Mouse (Mus musculus) cerebellum, adult 2 months (tissue): ENCODE measurements at regions not wholly inside any gene's neighbourhood (a gene's known extent, or its start where the extent isn't known, plus 50 kb on each side); places are given as distances from the start of the nearest gene placed in this dataset.

Source experiments
- DNase-seq, 2 experiments: peaks; one replicate each; pipeline ENCODE4 v3.0.0; 2021
- H3K27ac ChIP-seq: fragments of 200-500 bp; 2 replicates; pipeline ENCODE4 v1.5.1; 2012; ENCODE audit warnings: low read length, control low read depth, inconsistent platforms; ENCODE audit not compliant: insufficient read depth
- H3K27me3 ChIP-seq: fragments of 200-500 bp; 2 replicates; pipeline ENCODE4 v1.6.1; 2012; ENCODE audit warnings: inconsistent platforms, mild to moderate bottlenecking, low read length, moderate library complexity; ENCODE audit not compliant: control insufficient read depth, insufficient read depth
- H3K4me1 ChIP-seq: fragments of 200-500 bp; 2 replicates; pipeline ENCODE4 v1.6.1; 2011; ENCODE audit warnings: low read length; ENCODE audit not compliant: control insufficient read depth, insufficient read depth
- H3K4me3 ChIP-seq: fragments of 200-500 bp; replicated peaks from 2 replicates; pipeline ENCODE3; 2011; ENCODE audit warnings: mild to moderate bottlenecking, low read depth, low read length, control low read depth; ENCODE audit not compliant: insufficient read depth
- CTCF ChIP-seq: fragments of 200-500 bp; IDR thresholded peaks from 2 replicates; pipeline ENCODE4 v1.5.1; 2011; ENCODE audit warnings: low read depth, mild to moderate bottlenecking, control low read depth, low read length, moderate library complexity, borderline replicate concordance; ENCODE audit not compliant: insufficient read depth
- POLR2A ChIP-seq: fragments of 200-500 bp; IDR thresholded peaks from 2 replicates; pipeline ENCODE4 v1.6.1; 2011; ENCODE audit warnings: low read length, control low read depth, borderline replicate concordance; ENCODE audit not compliant: insufficient read depth
- WGBS: fragments of 180-500 bp; shearing (Covaris S2); methylation state at CpG from one replicate; pipeline ENCODE4 v1.1.7; 2018; 5-methylcytosine and 5-hydroxymethylcytosine counted together

DNA sequence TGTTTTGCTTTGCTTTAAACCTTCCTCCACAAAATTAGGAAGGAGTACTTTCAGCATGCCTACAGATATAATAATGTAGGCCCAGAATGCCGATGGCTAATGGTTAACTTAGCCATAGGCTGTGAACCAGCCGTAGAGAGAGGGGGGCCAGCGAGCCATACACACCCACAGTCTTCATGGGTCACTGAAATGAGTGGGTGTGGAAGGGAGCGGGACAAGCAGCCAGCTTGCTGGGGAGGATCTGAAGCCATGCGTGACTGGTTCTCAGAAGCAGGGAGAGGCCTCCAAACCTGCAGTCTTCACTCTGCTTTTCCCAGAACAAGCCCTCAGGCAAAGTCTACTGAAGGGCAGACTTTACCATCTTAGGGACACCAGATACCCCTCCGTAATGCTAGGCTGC is 50.8 kb upstream of the Ptpn13 start:
- TF ChIP-seq POLR2A (no peak), CTCF (no peak)
- WGBS: 79% methylated on average over 6 of the region's 6 CpGs
- DNase-seq: no peak
- H3K27me3 ChIP-seq: no peaks in the 10 kb centered on the region
- no peak overlapping the region for H3K27ac ChIP-seq
- H3K4me3 ChIP-seq: no peak overlapping the region
- H3K4me1 ChIP-seq: no peaks in the 10 kb centered on the region

DNA sequence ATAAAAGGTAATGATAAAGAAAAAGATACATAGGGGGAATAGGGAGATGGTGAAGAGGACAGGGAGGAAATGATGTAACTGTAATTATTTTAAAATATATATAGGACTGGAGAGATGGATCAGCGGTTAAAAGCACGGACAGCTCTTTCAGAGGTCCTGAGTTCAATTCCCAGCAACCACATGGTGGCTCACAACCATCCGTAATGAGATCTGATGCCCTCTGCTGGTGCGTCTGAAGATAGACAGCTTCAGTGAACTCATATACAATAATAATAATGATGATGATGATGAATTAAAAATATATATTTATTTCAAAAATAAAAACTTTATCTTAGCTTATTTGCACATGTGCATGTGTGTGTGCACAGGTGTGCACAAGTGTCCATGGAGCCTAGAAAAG is 51.9 kb upstream of the Ptpn13 start:
- Histone ChIP-seq H3K4me1 (no peaks in the 10 kb centered on the region), H3K4me3 (no peak overlapping the region), H3K27me3 (no peaks in the 10 kb centered on the region), H3K27ac (no peak overlapping the region)
- WGBS: 94% methylated on average over 4 of the region's 4 CpGs
- no peak for TF ChIP-seq POLR2A
- no peak for TF ChIP-seq CTCF
- no peak for DNase-seq

DNA sequence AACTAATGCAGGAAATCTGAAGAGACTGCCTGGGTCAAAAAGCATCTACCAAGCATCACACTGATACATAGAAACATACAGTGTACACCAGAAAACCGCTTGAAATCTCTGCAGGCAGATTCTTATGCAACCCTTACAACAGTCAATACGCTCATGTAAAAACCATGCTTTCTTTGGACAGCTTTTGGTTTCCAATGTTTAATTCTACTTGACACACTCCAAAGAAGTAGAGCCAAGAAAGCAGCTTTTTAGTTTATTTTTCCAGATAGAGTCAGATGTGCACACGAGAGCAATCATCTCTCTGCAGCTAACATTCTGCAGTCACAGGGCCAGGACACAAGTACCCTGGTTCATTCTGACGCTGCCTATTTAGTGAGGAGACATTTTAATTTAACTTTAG is 54.5 kb upstream of the Ptpn13 start:
- Histone ChIP-seq H3K27me3 (no peaks in the 10 kb centered on the region), H3K27ac (no peak overlapping the region), H3K4me1 (no peaks in the 10 kb centered on the region), H3K4me3 (no peak overlapping the region)
- TF ChIP-seq CTCF (no peak), POLR2A (no peak)
- 66% methylated on average over 4 of the region's 4 CpGs for WGBS
- DNase-seq: no peak

DNA sequence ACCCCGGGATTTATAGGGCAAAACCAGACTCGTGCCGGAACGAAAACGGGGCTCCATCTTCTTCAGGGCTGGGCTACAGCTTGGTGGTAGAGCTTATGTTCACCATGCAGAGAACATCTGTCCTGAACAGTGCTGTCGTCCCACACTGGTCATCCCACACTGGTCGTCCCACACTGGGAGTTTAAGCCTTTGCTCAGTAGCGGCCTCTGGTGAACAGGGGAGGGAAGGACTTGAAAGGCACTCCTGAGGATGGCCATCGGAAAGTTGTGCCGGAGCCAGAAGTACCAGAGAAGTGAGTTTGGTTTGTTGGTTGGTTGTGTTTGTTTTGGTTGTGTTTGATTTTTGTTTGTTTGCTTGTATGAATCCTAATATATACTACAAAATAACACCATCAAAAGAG is 56.0 kb upstream of the Ptpn13 start:
- TF ChIP-seq CTCF (no peak), POLR2A (no peak)
- 76% methylated on average over 10 of the region's 10 CpGs for WGBS
- no peak for DNase-seq
- H3K27ac ChIP-seq: no peak overlapping the region
- H3K4me1 ChIP-seq: no peaks in the 10 kb centered on the region
- H3K27me3 ChIP-seq: no peaks in the 10 kb centered on the region
- no peak overlapping the region for H3K4me3 ChIP-seq

DNA sequence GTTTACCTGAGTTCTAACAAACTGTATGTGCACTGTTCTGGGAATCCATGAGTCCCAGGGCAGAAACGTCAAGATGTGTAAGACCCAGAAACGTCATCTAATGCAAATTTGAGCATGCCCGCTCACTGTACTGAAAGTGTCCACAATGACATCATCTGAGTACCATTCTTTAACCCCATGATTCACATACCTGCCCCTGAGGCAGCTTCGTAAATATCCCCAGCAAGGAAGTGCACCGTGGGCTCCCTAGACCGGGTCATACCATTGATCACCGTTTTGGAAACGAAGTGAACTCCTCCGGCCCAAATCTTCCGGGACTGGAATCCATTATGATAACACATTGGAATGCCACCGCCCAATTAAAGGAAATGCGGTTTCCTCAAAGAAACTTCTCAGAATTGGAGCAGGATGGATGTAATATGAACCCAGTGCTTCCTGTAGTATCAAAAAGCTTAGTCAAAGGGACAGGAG is 57.8 kb upstream of the Ptpn13 start:
- TF ChIP-seq POLR2A (no peak), CTCF (no peak)
- no peak for DNase-seq
- WGBS: 86% methylated on average over 12 of the region's 12 CpGs
- Histone ChIP-seq H3K27me3 (no peaks in the 10 kb centered on the region), H3K4me1 (no peaks in the 10 kb centered on the region), H3K4me3 (no peak overlapping the region), H3K27ac (no peak overlapping the region)

DNA sequence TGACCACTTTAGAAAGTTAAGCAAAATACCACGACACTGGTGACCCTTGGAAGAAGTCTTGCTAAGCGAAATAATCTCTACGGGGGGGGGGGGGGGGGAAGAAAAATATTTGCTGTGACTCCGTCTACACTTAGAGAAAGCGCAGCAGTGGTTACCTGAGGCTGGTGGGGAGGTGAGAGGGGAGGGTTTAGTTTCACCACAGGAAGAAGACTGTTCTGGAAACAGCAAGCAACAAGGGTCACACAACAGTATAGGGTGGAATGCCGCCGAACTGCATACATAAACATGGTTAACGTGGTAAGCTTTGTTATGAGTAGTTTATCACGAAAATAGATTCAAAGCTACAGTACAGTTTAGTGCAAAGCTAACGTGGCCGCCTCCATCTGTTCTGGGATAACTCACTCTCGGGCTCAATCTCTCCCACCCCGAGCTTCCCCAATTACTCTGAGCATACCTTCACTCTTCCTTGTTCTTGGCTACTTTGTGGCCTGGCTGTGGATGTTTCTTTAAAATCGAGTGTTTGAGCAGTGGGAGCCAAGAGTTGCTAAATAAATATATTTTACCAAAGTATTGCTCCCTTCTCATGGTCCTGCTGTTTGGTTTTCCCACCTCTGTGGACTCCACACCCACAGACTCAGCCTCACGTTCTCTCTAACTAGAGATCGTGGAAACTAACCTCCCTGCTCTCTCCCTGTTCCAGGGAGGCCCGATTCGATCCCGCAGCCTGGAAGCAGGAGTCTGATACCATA is 59.1 kb upstream of the Ptpn13 start:
- Histone ChIP-seq H3K27ac (no peak overlapping the region), H3K27me3 (no peaks in the 10 kb centered on the region), H3K4me3 (no peak overlapping the region), H3K4me1 (no peaks in the 10 kb centered on the region)
- no peak for TF ChIP-seq CTCF
- no peak for TF ChIP-seq POLR2A
- DNase-seq: no peak
- 90% methylated on average over 19 of the region's 19 CpGs for WGBS

DNA sequence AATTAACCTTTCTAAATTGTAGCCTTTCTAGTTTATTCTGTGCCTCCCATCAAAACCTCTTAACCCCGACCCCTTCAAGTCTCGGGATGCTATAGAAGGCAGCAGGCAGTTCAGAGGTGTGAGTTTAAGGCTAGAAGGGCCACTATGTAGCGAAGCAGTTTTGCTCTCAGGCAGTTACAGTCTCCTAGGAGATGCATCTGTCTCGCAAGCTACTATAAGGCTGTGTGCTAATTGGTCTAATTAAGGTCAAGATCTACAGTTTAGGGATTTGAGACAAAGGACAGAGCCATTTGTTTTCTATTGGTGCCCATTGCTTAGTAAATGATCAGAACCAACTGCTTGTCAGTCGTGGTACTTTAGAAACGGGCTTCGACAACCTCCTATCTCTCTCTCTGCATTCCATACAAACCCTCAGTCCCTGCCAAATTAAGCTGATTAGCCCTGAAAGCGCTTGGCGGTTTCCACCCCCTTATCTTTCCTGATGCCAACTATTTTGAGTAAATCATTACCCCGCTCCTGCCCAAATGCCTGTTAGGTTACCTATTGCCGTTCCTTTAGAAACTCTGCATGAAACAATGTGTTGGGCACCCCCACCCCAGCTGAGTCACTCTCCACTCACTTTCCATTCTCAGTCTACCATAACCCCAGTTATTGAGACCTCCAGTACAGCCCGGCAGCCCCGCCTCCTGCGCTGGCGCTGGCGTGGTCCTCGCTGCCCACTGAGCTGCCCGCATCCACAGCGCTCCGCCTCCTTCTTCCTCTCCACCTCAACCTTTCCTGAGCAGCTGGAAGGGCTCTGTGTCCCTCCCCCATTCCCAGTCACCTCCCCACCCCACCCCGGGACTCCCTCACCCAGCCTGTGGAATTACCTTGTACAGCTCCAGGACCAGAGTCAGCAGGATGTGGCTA is 59.9 kb upstream of the Ptpn13 start:
- no peak overlapping the region for H3K4me3 ChIP-seq
- TF ChIP-seq CTCF: no peak
- no peak for TF ChIP-seq POLR2A
- 85% methylated on average over 21 of the region's 21 CpGs for WGBS

DNA sequence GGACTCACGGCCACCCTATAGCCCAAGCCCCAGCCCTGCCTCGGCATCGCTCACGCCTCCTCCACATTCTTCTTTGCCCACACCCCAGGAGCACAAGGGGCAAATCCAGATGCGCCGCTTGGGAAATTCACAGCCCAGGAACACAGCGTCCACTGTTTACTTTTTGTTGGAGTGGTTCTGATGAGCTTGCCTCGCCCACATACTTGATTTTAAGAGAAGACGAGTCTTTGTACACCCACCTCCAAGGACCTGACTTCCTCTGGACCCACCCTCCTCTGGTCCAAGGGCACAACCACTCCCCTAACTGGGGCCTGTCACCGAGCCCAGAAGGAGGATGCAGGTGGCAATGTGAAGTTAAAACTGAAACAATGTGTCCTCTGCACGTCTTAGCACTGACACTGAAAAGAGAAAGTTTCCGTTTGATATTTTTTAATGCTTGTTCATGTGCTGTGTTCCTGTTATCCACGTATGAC is 64.2 kb upstream of the Ptpn13 start:
- DNase-seq: no peak
- Histone ChIP-seq H3K4me1 (no peaks in the 10 kb centered on the region), H3K27me3 (no peaks in the 10 kb centered on the region), H3K27ac (no peak overlapping the region), H3K4me3 (no peak overlapping the region)
- 79% methylated on average over 13 of the region's 13 CpGs for WGBS
- TF ChIP-seq POLR2A (no peak), CTCF (no peak)

More for the DNA sequence above, 59.9 kb upstream of the Ptpn13 start:
- no peak for DNase-seq
- Histone ChIP-seq H3K4me1 (no peaks in the 10 kb centered on the region), H3K27me3 (no peaks in the 10 kb centered on the region), H3K27ac (no peak overlapping the region)
